Mouse (Mus musculus) lung, adult 2 months (tissue): ENCODE measurements at regions not wholly inside any gene's neighbourhood (a gene's known extent, or its start where the extent isn't known, plus 50 kb on each side); places are given as distances from the start of the nearest gene placed in this dataset.

Experiments
- CTCF ChIP-seq: fragments of 200-500 bp; IDR thresholded peaks from 2 replicates; pipeline ENCODE4 v1.5.1; 2011; ENCODE audit warnings: mild to moderate bottlenecking, low read length, control low read depth; ENCODE audit not compliant: insufficient read depth
- POLR2A ChIP-seq: fragments of 200-500 bp; IDR thresholded peaks from 2 replicates; pipeline ENCODE4 v1.6.1; 2011; ENCODE audit warnings: low read depth, mild to moderate bottlenecking, control low read depth, low read length, borderline replicate concordance; ENCODE audit errors: extremely low read depth

GRCm38 (mm10) chr5:119356051-119356450, 314.4 kb upstream of the Tbx3 start:
- no peak for TF ChIP-seq CTCF
- no peak for TF ChIP-seq POLR2A
